Mouse (Mus musculus): ENCODE data around the gene Prss54.

The Prss54 gene

GRCm38 (mm10) chr8:95551577-95551976 lies 24.6 kb downstream of the Prss54 start:
- no peak for DNase-seq (ENCODE audit: low read depth, low spot score)

GRCm38 (mm10) chr8:95549871-95550829 lies 26.0 kb downstream of the Prss54 start:
- DNase-seq (ENCODE audit: low read depth, low spot score), result no peak

- no peak for DNase-seq (ENCODE audit: low read depth, low spot score)
Measured at GRCm38 (mm10) chr8:95547931-95548330, 28.2 kb downstream of the Prss54 start.

- no peak for DNase-seq (ENCODE audit: low read depth, low spot score)
Measured at GRCm38 (mm10) chr8:95546986-95547385, 29.2 kb downstream of the Prss54 start.

GRCm38 (mm10) chr8:95545815-95546214 lies 30.3 kb downstream of the Prss54 start:
- no peak for DNase-seq (ENCODE audit: low read depth, low spot score)

- DNase-seq (ENCODE audit: low read depth, low spot score), result no peak
Measured at GRCm38 (mm10) chr8:95543065-95543464, 33.1 kb downstream of the Prss54 start.

- DNase-seq (ENCODE audit: low read depth, low spot score), result no peak
Measured at GRCm38 (mm10) chr8:95542191-95542590, 33.9 kb downstream of the Prss54 start.

- DNase-seq (ENCODE audit: low read depth, low spot score), result no peak
Measured at GRCm38 (mm10) chr8:95539487-95539886, 36.7 kb downstream of the Prss54 start.

- no peak for DNase-seq (ENCODE audit: low read depth, low spot score)
Measured at GRCm38 (mm10) chr8:95533584-95534387, 42.4 kb downstream of the Prss54 start, which contains the start of gene Ccdc113. Ccdc113 (plus strand) TSS chr8:95534085.

GRCm38 (mm10) chr8:95532206-95532605 lies 43.9 kb downstream of the Prss54 start:
- no peak for DNase-seq (ENCODE audit: low read depth, low spot score)

GRCm38 (mm10) chr8:95528750-95529310 lies 47.3 kb downstream of the Prss54 start:
- DNase-seq (ENCODE audit: low read depth, low spot score), result no peak

GRCm38 (mm10) chr8:95528194-95528593 lies 47.9 kb downstream of the Prss54 start:
- DNase-seq (ENCODE audit: low read depth, low spot score), result no peak

- DNase-seq (ENCODE audit: low read depth, low spot score), result no peak
Measured at GRCm38 (mm10) chr8:95523991-95524390, 52.1 kb downstream of the Prss54 start.

GRCm38 (mm10) chr8:95516928-95517327 lies 59.2 kb downstream of the Prss54 start:
- DNase-seq (ENCODE audit: low read depth, low spot score), result no peak

- DNase-seq (ENCODE audit: low read depth, low spot score), result no peak
Measured at GRCm38 (mm10) chr8:95513219-95513618, 62.9 kb downstream of the Prss54 start.

GRCm38 (mm10) chr8:95512257-95512656 lies 63.9 kb downstream of the Prss54 start:
- DNase-seq (ENCODE audit: low read depth, low spot score), result no peak

All from brain, embryonic 18.5 days (tissue).